In genomic region chr17:26507966-26508344, GRCm38 (mm10) we compare ENCODE assay signal across 8 mouse cellular contexts. TPM values are rescaled to one million over a fixed set of nuclear protein-coding genes. Genes with fewer than 3 reads are reported as not detected.
DNase-seq lines count a peak whose midpoint lies in the region; ATAC-seq and TF ChIP-seq lines count a peak whose summit lies in the region.

No protein-coding gene starts in this region.

- H3K27ac ChIP-seq in intestine, postnatal 0 days (ENCODE audit: low read depth, low read length), result peak overlapping the region; percentile 99
- peak overlapping the region; percentile 99 for H3K27ac ChIP-seq in midbrain, embryonic 13.5 days
- H3K27ac ChIP-seq in small intestine, adult 2 months (ENCODE audit: insufficient read depth, low read depth, low read length), result peak overlapping the region; percentile 98

- no peaks in the 10 kb centered on the region for H3K36me3 ChIP-seq in intestine, postnatal 0 days (ENCODE audit: control insufficient read depth, insufficient read depth)
- H3K36me3 ChIP-seq in midbrain, embryonic 13.5 days, result peaks cover 6% of the 10 kb centered on the region; the same call in 1 of the 2 replicates
- peaks cover 13% of the 10 kb centered on the region for H3K36me3 ChIP-seq in small intestine, adult 2 months (ENCODE audit: control insufficient read depth, insufficient read depth, low read length)

- ATAC-seq in intestine, postnatal 0 days, result peak; percentile 80
- ATAC-seq in midbrain, embryonic 13.5 days, result peak; percentile 83

- H3K27me3 ChIP-seq in intestine, postnatal 0 days (replicated peaks; ENCODE audit: control insufficient read depth, insufficient read depth, low read length), result no peaks in the 10 kb centered on the region
- no peaks in the 10 kb centered on the region for H3K27me3 ChIP-seq in midbrain, embryonic 13.5 days
- H3K27me3 ChIP-seq in small intestine, adult 2 months (ENCODE audit: control insufficient read depth, insufficient read depth, low read length), result no peaks in the 10 kb centered on the region

- peak; percentile 95 for TF ChIP-seq CTCF in intestine, postnatal 0 days (IDR thresholded peaks at IDR 0.05; ENCODE audit: low read depth)
- TF ChIP-seq CTCF in small intestine, adult 2 months (IDR thresholded peaks at IDR 0.05; ENCODE audit: extremely low read depth, insufficient read length, insufficient replicate concordance, low read depth, low read length), result peak; percentile 69; the same call in 1 of the 2 replicates

- under 1% methylated on average over 46 of the region's 46 CpGs for WGBS in intestine, postnatal 0 days
- WGBS in midbrain, embryonic 13.5 days, result under 1% methylated on average over 46 of the region's 46 CpGs
- WGBS in small intestine, adult 2 months, result 1% methylated on average over 46 of the region's 46 CpGs

- TF ChIP-seq POLR2A in small intestine, adult 2 months (IDR thresholded peaks at IDR 0.05; ENCODE audit: low read depth, low read length), result no peak

- H3K9me3 ChIP-seq in intestine, postnatal 0 days (ENCODE audit: control insufficient read depth), result no peaks in the 10 kb centered on the region
- no peaks in the 10 kb centered on the region for H3K9me3 ChIP-seq in midbrain, embryonic 13.5 days

- intact Hi-C loops in left cerebral cortex, postnatal 4 days (cut with DNase I), result loop anchor here (2.0 to 5.0 kb wide), 2 partner anchors 41 to 53 kb away; partner anchors contain the start of gene Ergic1

- peak overlapping the region; percentile 52 for H3K4me3 ChIP-seq in intestine, postnatal 0 days (ENCODE audit: low read depth, low read length)
- peak overlapping the region; percentile 80 for H3K4me3 ChIP-seq in midbrain, embryonic 13.5 days (replicated peaks)
- H3K4me3 ChIP-seq in small intestine, adult 2 months (ENCODE audit: low read depth, low read length), result peak overlapping the region; percentile 80

- H3K4me2 ChIP-seq in intestine, postnatal 0 days (replicated peaks; ENCODE audit: low read depth), result peak overlapping the region; percentile 91
- peak overlapping the region; percentile 77 for H3K4me2 ChIP-seq in midbrain, embryonic 13.5 days (replicated peaks)

- peak overlapping the region; percentile 84 for H3K9ac ChIP-seq in intestine, postnatal 0 days (ENCODE audit: low read depth, low read length)
- peak overlapping the region; percentile 96 for H3K9ac ChIP-seq in midbrain, embryonic 13.5 days (replicated peaks)

- peak; percentile 81 for DNase-seq in adrenal gland, adult 18-20 months (ENCODE audit: low spot score in 2 of 2)
- DNase-seq in cerebellum, postnatal 14 days, result peak; percentile 89 to 90
- DNase-seq in frontal cortex, postnatal 14 days (ENCODE audit: low spot score in 2 of 2), result peak; percentile 70 to 73
- DNase-seq in left cerebral cortex, postnatal 4 days, result peak; percentile 87
- DNase-seq in B cell, adult 2 months, result no peak

- 0 out of 2 replicates have a peak, but pooled peaks cover 8% of the 10 kb centered on the region for H3K4me1 ChIP-seq in intestine, postnatal 0 days (replicated peaks; ENCODE audit: control insufficient read depth, insufficient read depth, low read length)
- H3K4me1 ChIP-seq in midbrain, embryonic 13.5 days (replicated peaks), result peaks cover 45% of the 10 kb centered on the region
- peaks cover 10% of the 10 kb centered on the region; the same call in 1 of the 2 replicates for H3K4me1 ChIP-seq in small intestine, adult 2 months (ENCODE audit: control insufficient read depth, insufficient read depth, insufficient read length, low read length)

RNA-seq across cellular contexts. Expression of gene Ergic1, which starts 53.3 kb away (rescaled TPM):
- total RNA-seq in adrenal gland, adult 18-20 months (2021), result 100 to 1,000 TPM; 159 to 166 TPM
- 48.6 TPM in 2 replicates for polyA plus RNA-seq in intestine, postnatal 0 days (2015; fragmentation: Nextera tagmentation; extraction: Ambion mirVana)
- total RNA-seq in left cerebral cortex, postnatal 4 days (2021), result 100 to 1,000 TPM; 180 to 193 TPM
- 91.5 and 102 TPM in 2 replicates for polyA plus RNA-seq in midbrain, embryonic 13.5 days (2015; fragmentation: Nextera tagmentation; extraction: Ambion mirVana)
- 64.7 and 68.6 TPM in 2 replicates for polyA plus RNA-seq in small intestine, adult 2 months (2012; rRNA removed)

RNA-seq across cellular contexts. Expression of gene Dusp1, which starts 54.0 kb away (rescaled TPM):
- total RNA-seq in adrenal gland, adult 18-20 months (2021), result 10 to 100 TPM; 48.7 to 56.1 TPM
- 18.9 and 19.4 TPM in 2 replicates for polyA plus RNA-seq in intestine, postnatal 0 days (2015; fragmentation: Nextera tagmentation; extraction: Ambion mirVana)
- 10 to 100 TPM; 17.2 to 18.9 TPM for total RNA-seq in left cerebral cortex, postnatal 4 days (2021)
- 41.3 and 43.8 TPM in 2 replicates for polyA plus RNA-seq in midbrain, embryonic 13.5 days (2015; fragmentation: Nextera tagmentation; extraction: Ambion mirVana)
- 28.1 and 33.5 TPM in 2 replicates for polyA plus RNA-seq in small intestine, adult 2 months (2012; rRNA removed)

Comparison
In these comparisons a context has a peak if more than half of its experiments do, and no peak if none do; other contexts are left out.
1. DNase-seq: peak in adrenal gland, adult 18-20 months (2 of 2), cerebellum, postnatal 14 days (2 of 2), frontal cortex, postnatal 14 days (2 of 2) and left cerebral cortex, postnatal 4 days (single experiment); none in B cell, adult 2 months (0 of 2).
2. Peak in every context shown above with its lines, with median percentiles within 50 percentile points of each other: H3K27ac ChIP-seq and H3K4me3 ChIP-seq.